Mouse (Mus musculus) midbrain, postnatal 0 days (tissue): ENCODE data around the gene Guca1b. TPM values are rescaled to one million over a fixed set of nuclear protein-coding genes. Genes with fewer than 3 reads are reported as not detected.

Experiments
- ATAC-seq: fragments of 200-750 bp; cut with Nextera tagmentation; 2 replicates; pipeline ENCODE4 v1.8.0; 2017; ENCODE audit warnings: moderate number of reproducible peaks, mild to moderate bottlenecking, moderate TSS enrichment, moderate library complexity; ENCODE audit not compliant: low FRiP score
- DNase-seq: peaks from one replicate; pipeline ENCODE4 v3.0.0-alpha.2; 2015; ENCODE audit warnings: low spot score
- H3K27ac ChIP-seq: fragments of 300-500 bp; sonication (generic); 2 replicates; pipeline ENCODE4 v1.5.1; 2014; ENCODE audit warnings: low read depth, mild to moderate bottlenecking, low read length, mixed read lengths
- H3K27me3 ChIP-seq: fragments of 300-500 bp; sonication (generic); 2 replicates; pipeline ENCODE4 v1.6.1; 2014; ENCODE audit warnings: low read length, control low read depth, mixed read lengths; ENCODE audit not compliant: insufficient read depth
- H3K36me3 ChIP-seq: fragments of 300-500 bp; sonication (generic); 2 replicates; pipeline ENCODE4 v1.6.1; 2014; ENCODE audit warnings: low read length, control low read depth, mixed read lengths; ENCODE audit not compliant: insufficient read depth
- H3K4me1 ChIP-seq: fragments of 300-500 bp; sonication (generic); 2 replicates; pipeline ENCODE4 v1.6.1; 2014; ENCODE audit warnings: mild to moderate bottlenecking, control low read depth, antibody characterized with exemption, low read length, mixed read lengths; ENCODE audit not compliant: insufficient read depth
- H3K4me2 ChIP-seq: fragments of 300-500 bp; sonication (generic); 2 replicates; pipeline ENCODE4 v1.6.1; 2014; ENCODE audit warnings: low read depth, mild to moderate bottlenecking, low read length, mixed read lengths; ENCODE audit not compliant: poor library complexity, severe bottlenecking
- H3K4me3 ChIP-seq: fragments of 300-500 bp; sonication (generic); 2 replicates; pipeline ENCODE4 v1.5.1; 2014; ENCODE audit warnings: low read depth, mild to moderate bottlenecking, low read length, moderate library complexity
- H3K9ac ChIP-seq: fragments of 300-500 bp; sonication (generic); replicated peaks from 2 replicates; pipeline ENCODE4 v1.6.1; 2014; ENCODE audit warnings: mild to moderate bottlenecking, low read length, moderate library complexity, mixed read lengths; ENCODE audit not compliant: poor library complexity, severe bottlenecking
- H3K9me3 ChIP-seq: fragments of 300-500 bp; sonication (generic); 2 replicates; pipeline ENCODE4 v1.6.1; 2016; ENCODE audit warnings: low read length, control low read depth
- CTCF ChIP-seq: IDR thresholded peaks from 2 replicates; pipeline ENCODE4 v1.5.1; 2016; ENCODE audit warnings: antibody characterized with exemption, mild to moderate bottlenecking
- WGBS: fragments of 180-500 bp; shearing (Covaris S2); extraction: QIAGEN DNeasy Blood & Tissue Kit; methylation state at CpG from one replicate; pipeline ENCODE4 v1.1.7; 2014; 5-methylcytosine and 5-hydroxymethylcytosine counted together
- polyA plus RNA-seq: library from polyadenylated mRNA; unstranded; fragments of >200 nt; fragmentation: Nextera tagmentation; extraction: Ambion mirVana; gene quantifications from 2 replicates; pipeline ENCODE4 v1.2.1, GENCODE M21; 2015
- total RNA-seq: library from RNA; depleted of rRNA; stranded (reverse); fragments of >200 nt; gene quantifications from 2 replicates; pipeline ENCODE4 v1.2.3, GENCODE M21; 2014; rRNA removed

Guca1b gene
- total RNA-seq (0.52 TPM in 1 of 2 replicates, not detected in the other), polyA plus RNA-seq (0.31 and 0.33 TPM in 2 replicates)

DNA sequence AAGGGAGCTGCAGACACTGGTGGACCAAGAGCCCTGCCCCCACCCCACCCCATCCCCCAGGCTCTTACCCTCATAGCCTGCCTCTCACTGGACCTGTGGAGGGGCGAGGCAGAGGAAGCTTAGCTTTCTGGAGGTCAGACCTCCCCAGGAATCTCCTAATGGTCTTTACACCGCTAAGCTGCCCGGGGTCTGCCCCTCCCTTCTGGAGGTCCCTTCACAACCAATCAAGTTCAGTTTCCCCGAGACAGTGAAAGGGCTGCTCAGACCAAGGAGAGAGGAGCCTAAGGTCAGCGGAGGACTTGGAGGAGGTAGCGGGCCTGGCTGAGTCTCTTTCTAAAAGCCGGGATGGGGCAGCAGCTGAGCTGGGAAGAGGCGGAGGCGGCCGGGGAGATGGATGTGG lies at the start of gene Guca1b:
Guca1b (plus strand) TSS at position 249 of the 400 bp plus-strand sequence.
- DNase-seq (no peak), ATAC-seq (no peak)
- Histone ChIP-seq H3K4me1 (no peaks in the 10 kb centered on the region), H3K9ac (no peak within 1 kb of the TSS), H3K9me3 (no peaks in the 10 kb centered on the region), H3K4me2 (no peak within 1 kb of the TSS), H3K4me3 (no peak within 1 kb of the TSS), H3K36me3 (no peaks in the 10 kb centered on the region), H3K27ac (no peak within 1 kb of the TSS), H3K27me3 (no peaks in the 10 kb centered on the region)
- WGBS: 32% methylated on average over 10 of the region's 10 CpGs
- no peak for TF ChIP-seq CTCF

DNA sequence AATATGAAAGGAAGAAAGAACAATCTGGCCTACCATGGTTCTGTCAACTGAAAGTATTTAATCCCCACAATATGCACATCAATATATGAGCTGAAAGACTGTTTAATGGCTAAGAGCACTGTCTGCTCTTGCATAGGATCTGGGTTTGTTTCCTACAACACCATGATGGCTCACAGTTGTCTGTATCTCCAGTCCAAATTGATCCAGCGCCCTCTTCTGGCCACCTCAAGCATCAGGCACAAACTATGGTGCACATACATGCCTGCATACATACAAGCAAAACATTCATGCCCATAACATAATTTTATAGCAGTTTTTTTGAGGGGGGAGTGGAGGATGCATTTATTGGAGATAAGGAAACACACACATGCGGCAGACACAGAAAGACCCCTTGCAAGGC lies 42.1 kb upstream of the Guca1b start:
- peaks cover 65% of the 10 kb centered on the region for H3K36me3 ChIP-seq
- DNase-seq (no peak), ATAC-seq (no peak)
- no peak overlapping the region for H3K9ac ChIP-seq
- H3K4me2 ChIP-seq: no peak overlapping the region
- H3K9me3 ChIP-seq: peaks cover 5% of the 10 kb centered on the region; the same call in 1 of the 2 replicates
- H3K27me3 ChIP-seq: no peaks in the 10 kb centered on the region
- TF ChIP-seq CTCF: no peak; the same call in 1 of the 2 replicates
- 90% methylated on average over 2 of the region's 2 CpGs for WGBS
- H3K27ac ChIP-seq: no peak overlapping the region
- H3K4me3 ChIP-seq: no peak overlapping the region
- no peaks in the 10 kb centered on the region for H3K4me1 ChIP-seq

DNA sequence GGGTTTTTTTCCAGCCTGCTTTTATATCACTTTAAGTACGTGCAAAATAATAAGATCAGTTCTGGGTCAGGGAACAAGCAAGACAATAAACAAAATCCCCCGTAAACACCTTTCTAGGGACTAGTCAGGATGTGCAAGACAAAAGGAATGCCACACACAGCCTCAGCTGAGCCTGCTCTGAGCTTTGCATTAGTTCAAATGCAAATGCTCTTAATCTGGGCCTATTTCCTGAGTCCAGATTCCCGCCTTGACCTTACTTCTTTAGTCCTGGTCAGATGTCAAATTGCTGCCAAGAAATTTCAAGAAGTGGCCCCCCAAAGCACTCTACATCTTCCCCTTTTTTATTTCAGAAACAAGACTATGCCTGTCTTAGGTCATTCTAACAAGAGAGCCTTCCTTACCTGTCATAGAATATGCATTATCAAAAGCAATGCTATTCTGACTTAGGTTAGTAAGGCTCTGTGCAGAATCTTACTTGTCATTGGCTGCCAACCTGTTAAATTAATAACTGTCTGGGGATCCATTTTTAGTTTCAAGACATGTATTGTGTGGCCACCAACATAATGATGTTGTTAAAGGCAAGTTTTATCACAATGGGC lies 35.4 kb upstream of the Guca1b start:
- Histone ChIP-seq H3K4me2 (no peak overlapping the region), H3K4me3 (no peak overlapping the region), H3K4me1 (no peaks in the 10 kb centered on the region), H3K9me3 (peaks cover 22% of the 10 kb centered on the region), H3K9ac (no peak overlapping the region), H3K27ac (no peak overlapping the region), H3K36me3 (peaks cover 63% of the 10 kb centered on the region), H3K27me3 (no peaks in the 10 kb centered on the region)
- ATAC-seq (no peak), DNase-seq (no peak)
- 87% methylated on average over 3 of the region's 3 CpGs for WGBS
- TF ChIP-seq CTCF: no peak

DNA sequence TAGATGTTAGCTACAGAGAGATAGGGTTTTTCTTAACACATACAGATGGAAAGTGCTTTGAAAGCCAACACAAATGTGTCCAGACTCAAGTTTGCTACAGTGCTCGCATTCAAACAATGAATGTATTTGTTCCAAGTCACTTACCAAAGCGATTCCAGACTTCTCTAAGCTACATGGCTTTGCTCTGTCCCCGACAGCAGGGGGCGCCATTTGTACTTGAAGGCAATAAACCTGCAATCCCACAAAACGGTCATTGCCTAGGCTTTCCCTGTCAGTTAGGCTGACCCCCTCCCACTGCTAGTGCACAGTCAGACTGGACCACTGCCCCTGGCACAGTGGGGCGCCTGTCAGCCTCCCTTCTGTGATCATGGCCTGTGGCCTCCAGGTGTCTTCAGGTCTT lies 25.2 kb upstream of the Guca1b start:
- WGBS: 40% methylated on average over 6 of the region's 6 CpGs
- Histone ChIP-seq H3K4me1 (no peaks in the 10 kb centered on the region), H3K9ac (no peak overlapping the region), H3K4me3 (no peak overlapping the region), H3K36me3 (peaks cover 20% of the 10 kb centered on the region), H3K4me2 (no peak overlapping the region), H3K27ac (no peak overlapping the region), H3K9me3 (no peaks in the 10 kb centered on the region), H3K27me3 (no peaks in the 10 kb centered on the region)
- peak; percentile 11 for DNase-seq
- TF ChIP-seq CTCF: peak; percentile 59
- no peak for ATAC-seq

DNA sequence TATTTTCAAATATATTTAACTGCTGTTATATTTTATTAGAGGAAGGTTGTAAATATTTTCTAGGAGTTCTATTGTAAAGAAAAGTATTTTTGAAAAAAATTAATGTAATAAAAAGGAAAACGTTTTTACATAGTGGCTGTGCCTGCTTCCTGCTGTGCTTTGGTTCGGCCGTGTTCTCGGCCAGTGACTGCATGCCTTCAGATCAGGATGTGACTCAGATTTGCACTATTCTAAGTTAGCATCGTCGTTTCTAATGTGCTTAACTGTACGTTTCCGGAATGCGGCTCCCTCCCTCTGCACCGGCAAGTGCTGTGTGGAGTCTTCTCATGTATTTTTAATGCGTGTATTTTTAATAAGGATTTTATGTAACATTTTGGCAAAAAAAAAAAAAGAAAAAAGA lies 23.9 kb upstream of the Guca1b start:
- H3K4me1 ChIP-seq: no peaks in the 10 kb centered on the region
- no peak for TF ChIP-seq CTCF
- H3K36me3 ChIP-seq: peaks cover 17% of the 10 kb centered on the region
- 76% methylated on average over 11 of the region's 11 CpGs for WGBS
- no peak overlapping the region for H3K9ac ChIP-seq
- ATAC-seq (no peak), DNase-seq (no peak)
- no peak overlapping the region for H3K4me2 ChIP-seq
- H3K27me3 ChIP-seq: no peaks in the 10 kb centered on the region
- no peaks in the 10 kb centered on the region for H3K9me3 ChIP-seq
- H3K27ac ChIP-seq: no peak overlapping the region
- no peak overlapping the region for H3K4me3 ChIP-seq

DNA sequence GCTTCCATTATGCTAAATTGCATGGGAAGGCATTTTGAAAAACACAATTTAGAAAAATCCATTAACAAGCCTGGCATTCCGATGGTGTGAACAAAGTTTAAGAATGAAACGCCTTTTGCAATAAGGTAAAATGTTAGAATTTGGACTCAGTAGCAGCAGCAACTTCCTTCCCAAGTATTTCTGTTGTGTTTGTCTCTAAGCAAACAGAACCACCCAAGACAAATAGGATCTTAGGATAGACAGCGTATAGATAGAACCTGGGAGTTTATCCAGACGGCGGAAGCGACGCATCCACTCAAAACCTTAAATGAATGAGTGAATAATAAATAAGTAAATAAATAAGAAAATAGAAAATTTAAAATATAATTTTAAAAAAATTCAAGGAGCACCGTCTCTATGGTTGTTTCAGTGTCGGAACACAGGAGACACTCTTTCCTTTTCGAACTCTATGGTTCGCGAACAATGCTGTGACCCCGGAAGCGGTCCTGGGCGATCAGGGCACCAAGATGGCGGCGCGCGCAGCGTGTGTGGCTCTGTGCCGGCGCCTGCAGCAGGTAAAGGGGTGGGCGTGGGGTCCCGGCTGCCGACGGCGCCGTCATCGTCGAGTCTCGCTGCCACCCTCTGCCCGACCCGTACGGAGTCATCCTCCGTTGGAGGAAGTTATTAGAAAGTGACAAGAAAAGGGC lies 16.6 kb upstream of the Guca1b start, which contains the start of gene Mrps10:
Mrps10 (plus strand) TSS at position 487 of the 686 bp plus-strand sequence.
- 3% methylated on average over 35 of the region's 35 CpGs for WGBS
- H3K9ac ChIP-seq: peak within 1 kb of the TSS; percentile 71
- H3K27ac ChIP-seq: peak within 1 kb of the TSS; percentile 80
- peak; percentile 1; the same call in 1 of the 2 replicates for TF ChIP-seq CTCF
- no peaks in the 10 kb centered on the region for H3K27me3 ChIP-seq
- ATAC-seq: peak; percentile 92
- H3K4me2 ChIP-seq: peak within 1 kb of the TSS; percentile 83
- peak within 1 kb of the TSS; percentile 64 for H3K4me3 ChIP-seq
- peaks cover 14% of the 10 kb centered on the region for H3K36me3 ChIP-seq
- no peaks in the 10 kb centered on the region for H3K9me3 ChIP-seq
- peak; percentile 97 for DNase-seq
- H3K4me1 ChIP-seq: no peaks in the 10 kb centered on the region
